Mouse (Mus musculus) retina, embryonic 14.5 days (tissue): ENCODE measurements at regions not wholly inside any gene's neighbourhood (a gene's known extent, or its start where the extent isn't known, plus 50 kb on each side); places are given as distances from the start of the nearest gene placed in this dataset.

Experiments used
- DNase-seq: peaks from one replicate; pipeline ENCODE4 v3.0.0-alpha.2; 2015; ENCODE audit warnings: low spot score

- DNase-seq = peak; percentile 68
Observed at GRCm38 (mm10) chr11:92405818-92406217, 692.0 kb upstream of the Car10 start.

- DNase-seq = no peak
Observed at GRCm38 (mm10) chr11:92451372-92451771, 646.5 kb upstream of the Car10 start.

GRCm38 (mm10) chr11:92495291-92495690 is 602.5 kb upstream of the Car10 start:
- DNase-seq = no peak
